Mouse (Mus musculus): ENCODE measurements around the gene BC053393. TPM values are rescaled to one million over a fixed set of nuclear protein-coding genes. Genes with fewer than 3 reads are reported as not detected.

BC053393 gene
- total RNA-seq, 2 experiments from 2014 or later = not detected

DNA sequence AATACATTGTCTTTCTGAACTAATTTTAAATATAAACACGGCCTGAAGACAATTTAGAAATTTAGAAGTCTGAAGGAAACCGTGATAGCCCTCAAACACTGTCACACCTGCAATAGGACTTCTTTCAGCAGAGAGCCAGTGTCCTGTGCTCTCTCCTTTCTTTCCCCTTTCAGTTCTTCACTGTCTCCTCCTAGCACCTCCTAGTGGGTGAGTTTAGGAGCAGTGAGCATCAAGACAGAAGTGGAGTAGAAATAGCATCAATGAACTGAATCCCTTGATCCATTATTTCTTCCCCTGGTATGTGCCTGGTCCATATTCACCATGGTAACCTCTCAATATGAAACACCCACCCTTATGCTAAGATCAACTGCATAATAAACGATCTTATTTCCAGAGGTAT lies 65.2 kb downstream of the BC053393 start:
- ATAC-seq (replicated peaks; ENCODE audit: low FRiP score, low TSS enrichment, poor library complexity, severe bottlenecking) = no peak

Other genes starting within 250 kb of the BC053393 start
- 3.4 and 4.8 TPM in 2 replicates for gene Itk, start 182.0 kb upstream of the BC053393 start, total RNA-seq (2014; fragmentation: Nextera tagmentation)
- 1.7 and 1.8 TPM in 2 replicates for gene Itk, start 182.0 kb upstream of the BC053393 start, total RNA-seq (2017)
- not detected in 2 replicates for gene Fam71b, start 175.0 kb upstream of the BC053393 start, total RNA-seq (2014; fragmentation: Nextera tagmentation)
- not detected in 2 replicates for gene Fam71b, start 175.0 kb upstream of the BC053393 start, total RNA-seq (2017)
- 121 and 124 TPM in 2 replicates for gene Med7, start 134.6 kb upstream of the BC053393 start, total RNA-seq (2014; fragmentation: Nextera tagmentation)
- gene Med7, start 134.6 kb upstream of the BC053393 start, total RNA-seq (2017) = 49.7 and 59.8 TPM in 2 replicates
- 0.54 and 0.63 TPM in 2 replicates for gene Havcr2, start 116.6 kb upstream of the BC053393 start, total RNA-seq (2014; fragmentation: Nextera tagmentation)
- 0.52 and 1.4 TPM in 2 replicates for gene Havcr2, start 116.6 kb upstream of the BC053393 start, total RNA-seq (2017)
- not detected in 2 replicates for gene Gm12169, start 47.3 kb upstream of the BC053393 start, total RNA-seq (2014; fragmentation: Nextera tagmentation)
- gene Gm12169, start 47.3 kb upstream of the BC053393 start, total RNA-seq (2017) = not detected in 2 replicates
- gene Dppa1, start 57.7 kb downstream of the BC053393 start, total RNA-seq (2014; fragmentation: Nextera tagmentation) = not detected in 2 replicates
- not detected in 2 replicates for gene Dppa1, start 57.7 kb downstream of the BC053393 start, total RNA-seq (2017)
- not detected in 2 replicates for gene Timd2, start 135.5 kb downstream of the BC053393 start, total RNA-seq (2014; fragmentation: Nextera tagmentation)
- gene Timd2, start 135.5 kb downstream of the BC053393 start, total RNA-seq (2017) = not detected in 2 replicates
- not detected in 2 replicates for gene Havcr1, start 163.5 kb downstream of the BC053393 start, total RNA-seq (2014; fragmentation: Nextera tagmentation)
- gene Havcr1, start 163.5 kb downstream of the BC053393 start, total RNA-seq (2017) = 1.8 TPM in 1 of 2 replicates, not detected in the other
- gene Timd4, start 239.3 kb downstream of the BC053393 start, total RNA-seq (2014; fragmentation: Nextera tagmentation) = not detected in 2 replicates
- gene Timd4, start 239.3 kb downstream of the BC053393 start, total RNA-seq (2017) = not detected in 2 replicates

Data from megakaryocyte-erythroid progenitor cell, adult 5-6 weeks (primary cell).